Mouse (Mus musculus) layer of hippocampus, postnatal 25 days (tissue): ENCODE results near the gene BC024978. TPM values are rescaled to one million over a fixed set of nuclear protein-coding genes. Genes with fewer than 3 reads are reported as not detected.

Experiments
- DNase-seq, 2 experiments: peaks; one replicate each; pipeline ENCODE4 v3.0.0; 2022; ENCODE audit warnings: mixed read lengths in 2 of 2, low spot score in 1 of 2; ENCODE audit errors: extremely low spot score in 1 of 2
- total RNA-seq, 2 experiments: library from RNA; stranded (reverse); gene quantifications; 2 replicates each; pipeline ENCODE4 v1.2.3; 2021

The BC024978 gene
- 10 to 100 TPM; 22.4 to 25.9 TPM for total RNA-seq

- DNase-seq: peak; percentile 82 to 87
Measured at GRCm38 (mm10) chr7:27195681-27196611, at the start of gene BC024978, which contains the start of gene Snrpa. TSS of gene BC024978 (plus strand) at chr7:27195781. TSS of gene Snrpa (minus strand) at chr7:27196271.

GRCm38 (mm10) chr7:27153205-27153764 lies 42.3 kb upstream of the BC024978 start, which contains the start of gene Cyp2t4:
TSS of gene Cyp2t4 (plus strand) at chr7:27153714.
- DNase-seq: no peak

- DNase-seq: peak in 1 of 2 experiments; percentile 37
Measured at GRCm38 (mm10) chr7:27156005-27156404, 39.6 kb upstream of the BC024978 start.

- DNase-seq: no peak
Measured at GRCm38 (mm10) chr7:27158171-27158570, 37.4 kb upstream of the BC024978 start.

- no peak for DNase-seq
Measured at GRCm38 (mm10) chr7:27159256-27159655, 36.3 kb upstream of the BC024978 start.

- DNase-seq: peak; percentile 79 to 82
Measured at GRCm38 (mm10) chr7:27159882-27160281, 35.7 kb upstream of the BC024978 start.

GRCm38 (mm10) chr7:27160921-27161320 lies 34.7 kb upstream of the BC024978 start:
- DNase-seq: no peak

GRCm38 (mm10) chr7:27161744-27162143 lies 33.8 kb upstream of the BC024978 start:
- DNase-seq: no peak

GRCm38 (mm10) chr7:27162780-27163449 lies 32.7 kb upstream of the BC024978 start:
- no peak for DNase-seq

GRCm38 (mm10) chr7:27163450-27163805 lies 32.2 kb upstream of the BC024978 start:
- DNase-seq: no peak

GRCm38 (mm10) chr7:27164112-27164947 lies 31.3 kb upstream of the BC024978 start:
- peak in 1 of 2 experiments; percentile 17 for DNase-seq

GRCm38 (mm10) chr7:27165007-27165655 lies 30.4 kb upstream of the BC024978 start:
- no peak for DNase-seq

GRCm38 (mm10) chr7:27165696-27166095 lies 29.9 kb upstream of the BC024978 start:
- no peak for DNase-seq

- peak in 1 of 2 experiments; percentile 63 for DNase-seq
Measured at GRCm38 (mm10) chr7:27166229-27166613, 29.4 kb upstream of the BC024978 start.

GRCm38 (mm10) chr7:27166614-27167474 lies 28.7 kb upstream of the BC024978 start, which contains the start of gene Egln2:
TSS of gene Egln2 (minus strand) at chr7:27166802.
- DNase-seq: peak; percentile 94 to 96

GRCm38 (mm10) chr7:27167475-27168094 lies 28.0 kb upstream of the BC024978 start:
- no peak for DNase-seq

GRCm38 (mm10) chr7:27168371-27168770 lies 27.2 kb upstream of the BC024978 start:
- DNase-seq: no peak

- no peak for DNase-seq
Measured at GRCm38 (mm10) chr7:27170981-27171380, 24.6 kb upstream of the BC024978 start.
